Mouse (Mus musculus) intestine, postnatal 0 days (tissue): Measurements from ENCODE around the gene Pla2g2f. TPM values are rescaled to one million over a fixed set of nuclear protein-coding genes. Genes with fewer than 3 reads are reported as not detected.

Experiments used
- ATAC-seq: fragments of 200-750 bp; cut with Nextera tagmentation; 2 replicates; pipeline ENCODE4 v1.8.0; 2017; ENCODE audit warnings: mild to moderate bottlenecking, moderate TSS enrichment, moderate library complexity
- H3K27ac ChIP-seq: fragments of 300-500 bp; sonication (generic); 2 replicates; pipeline ENCODE4 v1.5.1; 2014; ENCODE audit warnings: mild to moderate bottlenecking, low read depth, low read length, moderate library complexity
- H3K27me3 ChIP-seq: fragments of 300-500 bp; sonication (generic); replicated peaks from 2 replicates; pipeline ENCODE4 v1.6.1; 2014; ENCODE audit warnings: low read length, mixed read lengths; ENCODE audit not compliant: control insufficient read depth, insufficient read depth
- H3K36me3 ChIP-seq: fragments of 300-500 bp; sonication (generic); 2 replicates; pipeline ENCODE4 v1.6.1; 2014; ENCODE audit warnings: mild to moderate bottlenecking, moderate library complexity; ENCODE audit not compliant: control insufficient read depth, insufficient read depth
- H3K4me1 ChIP-seq: fragments of 300-500 bp; sonication (generic); replicated peaks from 2 replicates; pipeline ENCODE4 v1.6.1; 2014; ENCODE audit warnings: antibody characterized with exemption, low read length, mixed read lengths; ENCODE audit not compliant: control insufficient read depth, insufficient read depth
- H3K4me2 ChIP-seq: fragments of 300-500 bp; sonication (generic); replicated peaks from 2 replicates; pipeline ENCODE4 v1.6.1; 2014; ENCODE audit warnings: low read depth, mild to moderate bottlenecking, moderate library complexity
- H3K4me3 ChIP-seq: fragments of 300-500 bp; sonication (generic); 2 replicates; pipeline ENCODE4 v1.5.1; 2014; ENCODE audit warnings: low read depth, low read length
- H3K9ac ChIP-seq: fragments of 300-500 bp; sonication (generic); 2 replicates; pipeline ENCODE4 v1.6.1; 2014; ENCODE audit warnings: mild to moderate bottlenecking, low read depth, low read length
- H3K9me3 ChIP-seq: fragments of 300-500 bp; sonication (generic); 2 replicates; pipeline ENCODE4 v1.6.1; 2016; ENCODE audit warnings: mixed run types; ENCODE audit not compliant: control insufficient read depth
- CTCF ChIP-seq: sonication (generic); IDR thresholded peaks from 2 replicates; pipeline ENCODE4 v1.5.1; 2016; ENCODE audit warnings: low read depth, mild to moderate bottlenecking, control low read depth, antibody characterized with exemption, moderate library complexity
- WGBS: fragments of 180-500 bp; shearing (Covaris S2); extraction: QIAGEN DNeasy Blood & Tissue Kit; methylation state at CpG from one replicate; pipeline ENCODE4 v1.1.7; 2014; 5-methylcytosine and 5-hydroxymethylcytosine counted together
- polyA plus RNA-seq: library from polyadenylated mRNA; unstranded; fragments of >200 nt; fragmentation: Nextera tagmentation; extraction: Ambion mirVana; gene quantifications from 2 replicates; pipeline ENCODE4 v1.2.1, GENCODE M21; 2015

Gene Pla2g2f
- polyA plus RNA-seq, 1 experiment from 2014 or later, result 0.64 TPM

DNA sequence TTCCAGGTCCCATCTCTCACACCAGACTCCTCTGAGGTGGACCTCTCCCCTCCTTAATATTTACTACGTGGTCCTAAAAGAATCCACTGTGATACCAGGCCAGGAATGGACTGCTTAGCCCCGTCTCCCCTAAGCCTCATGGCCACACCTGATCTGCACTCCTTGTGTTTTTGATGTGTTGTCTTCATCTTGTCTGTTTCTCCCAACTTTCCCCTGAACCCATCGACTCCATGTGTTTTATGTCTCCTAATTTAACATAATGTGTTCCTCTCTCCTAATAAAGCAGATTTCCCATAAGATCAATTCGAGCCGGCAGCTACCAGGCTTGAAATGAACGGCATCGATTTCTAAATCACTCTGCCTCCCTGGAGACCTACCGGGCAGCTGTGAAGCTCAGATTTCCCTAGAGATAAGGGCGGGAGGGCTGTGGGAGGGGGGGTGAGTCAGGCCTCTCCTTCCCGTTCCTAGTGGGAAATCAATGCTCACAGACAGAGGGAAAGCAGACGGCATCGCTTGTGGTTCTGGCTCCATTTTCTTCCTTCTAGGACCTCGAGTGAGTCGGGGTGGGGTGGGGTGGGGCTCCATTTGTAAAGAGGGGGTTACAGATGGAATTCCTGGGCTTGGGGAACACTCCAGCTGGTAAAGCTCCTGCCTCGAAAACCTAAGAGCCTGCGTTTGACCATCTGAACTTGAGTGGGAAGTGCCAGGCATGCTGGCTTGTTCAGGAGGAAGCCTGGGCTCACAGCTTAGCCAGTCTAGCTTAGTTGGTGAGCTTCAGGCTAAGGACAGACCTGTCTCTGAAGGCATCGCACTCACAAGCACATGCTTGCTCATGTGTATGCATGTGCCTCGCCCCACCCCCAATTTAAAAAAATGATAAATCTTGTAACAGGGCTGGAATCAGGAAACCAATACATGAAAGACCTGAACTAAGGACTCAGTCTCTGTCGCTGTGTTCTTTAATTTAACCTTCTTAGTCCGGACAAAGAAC is 20.3 kb upstream of the Pla2g2f start:
- no peak overlapping the region for H3K9ac ChIP-seq
- 0 out of 2 replicates have a peak, but pooled peaks cover 1% of the 10 kb centered on the region for H3K4me1 ChIP-seq
- H3K4me3 ChIP-seq, result no peak overlapping the region
- no peaks in the 10 kb centered on the region for H3K27me3 ChIP-seq
- no peaks in the 10 kb centered on the region for H3K9me3 ChIP-seq
- H3K27ac ChIP-seq, result no peak overlapping the region
- ATAC-seq, result peak; percentile 61
- TF ChIP-seq CTCF, result no peak
- no peak overlapping the region for H3K4me2 ChIP-seq
- H3K36me3 ChIP-seq, result no peaks in the 10 kb centered on the region
- 28% methylated on average over 20 of the region's 20 CpGs for whole genome bisulfite sequencing

GRCm38 (mm10) chr4:138775435-138775834 is 18.0 kb upstream of the Pla2g2f start, which contains the start of gene Pla2g2d:
Pla2g2d (plus strand) TSS chr4:138775735.
- no peak within 1 kb of the TSS for H3K9ac ChIP-seq
- TF ChIP-seq CTCF, result no peak
- no peaks in the 10 kb centered on the region for H3K36me3 ChIP-seq
- WGBS, result 84% methylated on average over 6 of the region's 6 CpGs
- no peaks in the 10 kb centered on the region for H3K9me3 ChIP-seq
- no peak within 1 kb of the TSS for H3K4me2 ChIP-seq
- no peak for ATAC-seq
- H3K4me3 ChIP-seq, result no peak within 1 kb of the TSS
- no peak within 1 kb of the TSS for H3K27ac ChIP-seq
- no peaks in the 10 kb centered on the region for H3K27me3 ChIP-seq
- 0 out of 2 replicates have a peak, but pooled peaks cover 3% of the 10 kb centered on the region for H3K4me1 ChIP-seq

- Histone ChIP-seq H3K36me3 (no peaks in the 10 kb centered on the region), H3K9ac (no peak overlapping the region), H3K4me1 (0 out of 2 replicates have a peak, but pooled peaks cover 3% of the 10 kb centered on the region), H3K27ac (peak overlapping the region; percentile 41; the same call in 1 of the 2 replicates), H3K27me3 (no peaks in the 10 kb centered on the region), H3K9me3 (no peaks in the 10 kb centered on the region), H3K4me2 (peak overlapping the region; percentile 30), H3K4me3 (no peak overlapping the region)
- TF ChIP-seq CTCF, result no peak
- WGBS, result 51% methylated on average over 5 of the region's 5 CpGs
- ATAC-seq, result peak; percentile 79
Measured at GRCm38 (mm10) chr4:138772386-138772785, 15.0 kb upstream of the Pla2g2f start.

DNA sequence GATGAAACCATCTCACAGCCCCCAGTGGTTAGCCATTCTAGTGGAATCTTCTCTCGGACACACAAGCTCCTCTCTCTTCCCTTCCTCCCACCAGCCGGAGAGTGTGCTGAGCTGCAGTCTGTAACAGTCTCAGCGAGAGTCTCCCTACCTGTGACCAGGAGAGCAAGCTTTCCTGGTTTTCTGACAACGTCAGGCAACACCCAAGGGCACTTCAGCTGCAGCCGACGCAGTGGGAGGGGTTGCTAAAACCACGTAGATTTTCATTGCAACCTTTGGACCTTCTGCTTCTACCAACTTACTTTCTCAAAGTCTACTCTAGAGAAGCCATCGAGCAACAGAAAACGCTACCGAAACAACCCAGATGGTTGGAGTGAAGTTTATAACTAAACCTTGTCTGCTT is 14.5 kb upstream of the Pla2g2f start:
- Histone ChIP-seq H3K27me3 (no peaks in the 10 kb centered on the region), H3K36me3 (no peaks in the 10 kb centered on the region), H3K27ac (peak overlapping the region; percentile 46; the same call in 1 of the 2 replicates), H3K9ac (no peak overlapping the region), H3K4me1 (0 out of 2 replicates have a peak, but pooled peaks cover 3% of the 10 kb centered on the region), H3K4me2 (peak overlapping the region; percentile 30), H3K9me3 (no peaks in the 10 kb centered on the region), H3K4me3 (no peak overlapping the region)
- peak; percentile 87 for ATAC-seq
- 40% methylated on average over 10 of the region's 10 CpGs for WGBS
- TF ChIP-seq CTCF, result no peak

- Histone ChIP-seq H3K4me3 (no peak overlapping the region), H3K4me1 (no peaks in the 10 kb centered on the region), H3K27ac (no peak overlapping the region), H3K27me3 (no peaks in the 10 kb centered on the region), H3K9ac (no peak overlapping the region), H3K9me3 (no peaks in the 10 kb centered on the region), H3K4me2 (no peak overlapping the region), H3K36me3 (no peaks in the 10 kb centered on the region)
- ATAC-seq, result no peak
- 74% methylated on average over 9 of the region's 9 CpGs for WGBS
- no peak for TF ChIP-seq CTCF
Measured at GRCm38 (mm10) chr4:138762266-138762665, 4.8 kb upstream of the Pla2g2f start.

GRCm38 (mm10) chr4:138755983-138756382 is 1.4 kb downstream of the Pla2g2f start:
- no peak overlapping the region for H3K4me3 ChIP-seq
- TF ChIP-seq CTCF, result no peak
- H3K9ac ChIP-seq, result no peak overlapping the region
- 0 out of 2 replicates have a peak, but pooled peaks cover 3% of the 10 kb centered on the region for H3K4me1 ChIP-seq
- no peak overlapping the region for H3K27ac ChIP-seq
- no peak for ATAC-seq
- H3K36me3 ChIP-seq, result no peaks in the 10 kb centered on the region
- H3K4me2 ChIP-seq, result no peak overlapping the region
- no peaks in the 10 kb centered on the region for H3K27me3 ChIP-seq
- no peaks in the 10 kb centered on the region for H3K9me3 ChIP-seq
- 72% methylated on average over 11 of the region's 11 CpGs for WGBS
